Mouse (Mus musculus) kidney, adult 2 months (tissue): ENCODE data around the gene Mllt3.

Experiments
- CTCF ChIP-seq: fragments of 200-500 bp; conservative IDR thresholded peaks from 2 replicates; pipeline ENCODE4 v1.5.1; 2011; ENCODE audit warnings: low read depth, mild to moderate bottlenecking, control low read depth, low read length, moderate library complexity, mixed read lengths; ENCODE audit not compliant: insufficient read depth, insufficient read length
- POLR2A ChIP-seq: fragments of 200-500 bp; IDR thresholded peaks from one replicate; pipeline ENCODE4 v1.6.1; 2011; ENCODE audit warnings: low read depth, low read length, control low read depth

DNA sequence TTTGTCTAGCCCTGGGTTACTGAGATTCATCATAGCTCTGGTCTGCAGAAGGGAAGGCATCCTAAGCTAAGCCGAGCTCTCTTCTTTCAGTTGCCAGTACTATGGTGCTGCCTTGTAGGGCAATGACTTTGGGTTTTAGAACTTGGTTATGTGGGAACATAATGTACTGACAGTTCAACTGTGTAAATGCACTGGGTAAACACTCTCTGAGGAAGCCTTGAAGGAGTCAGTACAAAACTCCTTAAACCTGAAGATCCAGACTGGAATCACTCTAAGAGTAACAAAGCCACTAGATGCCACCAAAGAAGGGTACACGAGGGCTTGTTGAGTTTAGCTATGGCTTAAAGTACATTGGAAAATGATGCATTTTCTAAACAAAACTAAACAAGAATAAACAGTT is 272.1 kb downstream of the Mllt3 start:
- TF ChIP-seq CTCF (no peak), POLR2A (no peak)
